Mouse (Mus musculus) lung, postnatal 0 days (tissue): ENCODE measurements around the gene Ndufb4.

Experiments
- CTCF ChIP-seq: IDR thresholded peaks from 2 replicates; pipeline ENCODE4 v1.5.1; 2016; ENCODE audit warnings: antibody characterized with exemption, mild to moderate bottlenecking
- EP300 ChIP-seq: IDR thresholded peaks from 2 replicates; pipeline ENCODE4 v1.6.1; 2016; ENCODE audit warnings: antibody characterized with exemption, mild to moderate bottlenecking, control low read depth

DNA sequence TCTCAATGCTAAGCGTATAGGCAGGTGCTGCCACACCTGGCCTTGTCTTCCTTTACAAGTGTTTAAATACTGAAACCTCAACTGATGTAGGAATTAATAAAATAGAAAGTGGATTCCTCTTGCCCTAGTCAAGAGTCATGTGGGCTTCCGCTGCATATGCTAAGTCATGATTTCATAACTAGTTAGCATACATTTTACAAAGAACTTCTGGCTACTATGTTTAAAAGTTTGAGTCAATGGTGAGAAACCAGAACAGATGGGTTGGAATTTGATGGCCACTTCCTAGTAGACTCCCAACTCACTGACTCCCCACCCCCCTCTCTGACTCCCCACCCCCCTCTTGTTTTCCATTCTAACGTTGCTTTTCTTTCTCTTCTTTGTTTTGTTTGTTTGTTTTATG, 54.9 kb downstream of the Ndufb4 start:
- TF ChIP-seq EP300 (no peak), CTCF (no peak)
